Mouse (Mus musculus): ENCODE results near the gene Hs3st6.

GRCm38 (mm10) chr17:24728184-24728583 is 24.6 kb upstream of the Hs3st6 start:
- TF ChIP-seq CTCF (IDR thresholded peaks at IDR 0.05; ENCODE audit: low read depth) (no peak), EP300 (optimal IDR thresholded peaks at IDR 0.05) (no peak)

All from stomach, postnatal 0 days (tissue).